Mouse (Mus musculus): ENCODE data around the gene Zswim7.
A peak's percentile ranks its signal among the peaks of the same experiment; 100 is the strongest.

The Zswim7 gene

DNA sequence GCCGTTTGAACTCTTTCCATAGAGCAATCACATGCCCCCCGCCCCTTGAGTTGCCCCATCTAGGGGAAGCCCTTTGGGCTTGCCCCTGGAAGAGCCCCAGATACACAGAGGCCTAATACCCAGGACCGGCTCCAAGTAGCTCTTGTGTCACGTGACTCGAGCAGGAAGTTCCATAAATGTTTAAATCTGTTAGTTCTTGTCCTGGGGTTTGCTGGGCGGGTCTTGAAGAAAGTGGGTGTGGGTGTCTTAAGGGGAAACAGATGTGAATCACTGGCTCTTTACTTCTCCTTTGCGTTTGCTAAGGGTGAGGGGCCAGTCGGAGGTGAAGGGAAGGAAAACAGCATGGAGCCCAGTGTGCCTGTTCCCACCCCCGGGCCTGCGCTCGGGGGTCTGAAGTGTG lies 30.1 kb downstream of the Zswim7 start:
- peak; percentile 44 for DNase-seq

DNA sequence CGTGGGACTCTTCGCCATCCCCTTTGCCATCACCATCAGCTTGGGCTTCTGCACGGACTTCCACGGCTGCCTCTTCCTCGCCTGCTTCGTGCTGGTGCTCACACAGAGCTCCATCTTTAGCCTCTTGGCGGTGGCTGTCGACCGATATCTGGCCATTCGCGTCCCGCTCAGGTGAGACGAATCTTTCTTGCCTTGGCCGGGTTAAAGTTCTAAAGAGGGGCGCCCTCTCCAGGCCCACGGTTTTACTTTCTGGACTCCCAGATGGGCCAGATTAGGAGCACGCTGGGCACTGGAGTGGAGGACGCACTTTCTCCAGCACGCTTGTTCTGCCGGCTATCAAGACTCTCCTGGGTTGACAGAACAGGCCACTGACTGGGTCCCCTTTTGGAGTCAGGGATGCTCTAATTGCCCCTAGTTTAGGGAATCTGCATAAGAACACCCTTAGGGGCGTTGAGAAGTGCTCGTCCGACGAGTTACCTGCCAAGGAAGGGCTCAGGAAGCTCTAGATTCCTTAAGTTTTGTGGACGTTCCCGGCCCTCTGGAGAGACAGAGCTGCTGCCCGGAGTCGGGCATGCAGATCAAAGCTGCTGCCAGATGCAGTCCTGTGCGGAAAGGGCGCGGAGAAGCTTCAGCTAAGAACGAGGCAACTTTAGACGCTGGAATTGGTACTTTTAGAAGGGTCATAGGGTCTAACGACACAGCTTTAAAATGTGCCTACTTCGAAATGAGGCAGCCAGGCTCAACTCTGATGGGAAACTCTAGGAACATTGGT lies 31.7 kb downstream of the Zswim7 start:
- DNase-seq: peak; percentile 72

DNA sequence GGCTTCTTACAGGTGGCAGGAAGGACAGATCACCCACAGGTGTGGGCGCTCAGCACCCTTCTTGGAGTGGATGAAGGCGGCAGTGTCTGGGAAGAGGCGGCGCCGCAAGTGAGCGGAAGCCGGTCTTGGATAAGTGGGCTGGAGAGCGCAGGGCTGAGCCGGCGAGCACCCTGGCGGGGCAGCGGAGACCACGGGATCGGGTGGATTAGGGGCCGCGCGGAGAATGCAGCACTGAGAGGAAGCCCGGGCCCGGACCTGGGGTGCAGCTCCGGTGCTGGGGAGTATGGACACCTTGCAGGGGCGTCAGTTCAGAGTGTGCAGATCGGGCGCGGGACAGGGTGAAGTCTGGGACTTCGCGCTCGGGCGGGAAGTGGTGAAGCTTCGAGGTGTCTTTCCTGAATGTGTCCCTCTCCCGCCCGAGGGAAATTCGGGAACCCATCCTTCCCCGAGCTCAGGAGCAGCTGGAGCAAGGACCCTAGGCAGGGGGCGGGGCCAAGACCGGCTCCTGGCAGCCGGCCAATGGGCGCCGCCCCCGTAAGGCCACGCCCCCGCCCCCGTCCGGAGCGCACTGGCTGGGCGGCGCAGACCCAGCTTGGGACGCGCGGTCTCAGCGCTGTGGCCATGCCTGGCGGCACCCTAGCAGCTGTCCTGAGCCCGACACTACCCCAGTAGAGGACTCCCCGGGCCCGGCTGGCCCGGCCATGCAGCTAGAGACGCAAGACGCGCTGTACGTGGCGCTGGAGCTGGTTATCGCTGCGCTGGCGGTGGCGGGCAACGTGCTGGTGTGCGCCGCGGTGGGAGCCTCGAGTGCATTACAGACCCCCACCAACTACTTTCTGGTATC lies 32.6 kb downstream of the Zswim7 start, which contains the start of gene Adora2b:
Gene Adora2b (plus strand): TSS at position 584 of the 844 bp plus-strand sequence.
- DNase-seq: peak; percentile 91

DNA sequence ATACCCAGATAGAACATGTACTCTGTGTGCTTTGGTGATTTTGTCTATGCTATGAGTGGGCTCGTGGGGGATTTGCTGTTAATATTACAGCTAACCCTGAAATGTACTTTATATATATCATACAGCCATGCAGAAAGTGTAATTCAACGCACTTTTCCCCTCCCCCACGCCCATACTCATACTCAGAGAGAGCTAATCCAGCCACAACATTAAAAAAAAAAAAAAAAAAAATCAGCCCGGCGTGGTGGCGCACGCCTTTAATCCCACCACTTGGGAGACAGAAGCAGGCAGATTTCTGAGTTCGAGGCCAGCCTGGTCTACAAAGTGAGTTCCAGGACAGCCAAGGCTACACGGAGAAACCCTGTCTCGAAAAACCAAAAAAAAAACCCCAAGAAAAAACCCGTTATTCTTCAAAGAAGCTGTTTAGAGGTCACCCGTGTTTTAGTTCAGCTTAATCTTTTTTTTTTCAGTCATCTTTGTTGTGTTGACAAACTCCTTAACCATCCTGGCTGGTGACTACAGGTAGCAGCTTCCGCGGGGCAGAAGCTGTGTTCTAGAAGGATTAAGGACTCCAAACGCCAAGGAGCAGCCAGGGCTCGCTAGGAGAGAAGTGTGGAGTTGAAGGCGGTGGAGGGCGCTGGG lies 33.3 kb downstream of the Zswim7 start:
- DNase-seq: no peak

DNA sequence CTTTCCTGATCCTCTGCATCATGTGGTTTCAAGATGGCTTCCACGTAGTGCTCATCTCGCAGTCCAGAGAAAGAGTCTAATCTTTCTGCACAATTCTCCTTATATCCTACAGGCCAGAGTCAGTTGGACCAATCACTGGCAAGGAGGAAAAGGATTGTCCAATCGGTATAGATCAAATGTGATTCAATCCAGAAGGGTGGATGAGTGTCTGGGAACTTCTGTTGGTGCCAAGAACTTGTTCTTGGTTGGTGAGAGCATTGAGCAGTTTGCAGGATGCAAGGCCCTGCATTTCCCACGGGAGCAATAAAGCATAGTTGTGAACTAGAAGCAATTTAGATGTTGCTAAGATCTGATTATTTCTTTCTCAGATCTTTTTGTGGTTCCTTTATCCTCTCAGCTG lies 36.7 kb downstream of the Zswim7 start:
- no peak for DNase-seq

DNA sequence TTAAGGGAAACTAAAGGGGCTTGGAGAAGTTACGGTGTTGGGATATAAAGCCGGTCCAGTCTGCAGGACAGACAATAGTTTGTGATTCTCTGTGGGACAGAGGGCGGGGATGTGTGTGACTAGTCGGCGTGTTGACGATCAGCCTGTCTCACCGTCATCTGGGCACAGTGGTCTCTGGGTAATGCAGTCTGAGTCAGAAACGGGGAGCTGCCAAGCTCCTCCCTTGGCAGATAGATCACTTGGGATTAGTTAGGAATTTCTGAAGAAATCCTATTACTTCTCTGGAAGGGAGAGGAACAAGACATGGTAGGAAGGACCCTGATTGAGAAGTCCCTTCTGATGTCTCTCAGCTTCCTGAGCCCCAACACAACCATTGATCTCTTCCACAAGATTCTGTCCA lies 37.3 kb downstream of the Zswim7 start:
- no peak for DNase-seq

DNA sequence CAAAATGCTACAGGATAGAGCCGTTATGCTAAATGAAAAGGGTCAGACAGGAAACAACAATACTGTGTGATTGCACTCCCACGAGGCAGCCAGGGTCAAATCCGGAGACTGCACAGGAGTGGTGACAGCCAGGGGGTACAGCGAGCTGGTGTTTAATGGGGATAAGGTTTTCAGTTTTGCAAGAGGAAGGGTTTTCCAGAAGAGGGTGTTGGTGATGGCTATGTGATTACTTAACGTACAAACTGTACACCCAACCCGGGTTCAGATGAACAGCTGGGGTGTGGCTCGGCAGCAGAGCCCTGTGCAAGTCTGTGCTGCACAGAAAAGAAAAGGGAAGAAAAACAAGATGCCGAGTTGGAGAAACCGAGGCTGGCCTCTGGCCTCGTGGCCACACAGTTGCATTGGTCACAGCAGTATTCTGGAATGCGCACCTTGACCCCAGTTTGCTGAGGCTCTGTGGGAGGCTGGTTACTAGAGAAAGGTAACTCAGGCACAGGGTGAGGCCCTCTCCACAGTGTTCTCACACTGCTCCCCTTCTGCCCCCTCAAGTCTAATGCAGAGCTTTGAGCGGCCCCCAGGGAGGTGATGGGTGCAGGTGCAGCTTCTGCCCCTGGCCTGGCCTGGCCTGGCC lies 40.4 kb downstream of the Zswim7 start:
- DNase-seq: no peak

DNA sequence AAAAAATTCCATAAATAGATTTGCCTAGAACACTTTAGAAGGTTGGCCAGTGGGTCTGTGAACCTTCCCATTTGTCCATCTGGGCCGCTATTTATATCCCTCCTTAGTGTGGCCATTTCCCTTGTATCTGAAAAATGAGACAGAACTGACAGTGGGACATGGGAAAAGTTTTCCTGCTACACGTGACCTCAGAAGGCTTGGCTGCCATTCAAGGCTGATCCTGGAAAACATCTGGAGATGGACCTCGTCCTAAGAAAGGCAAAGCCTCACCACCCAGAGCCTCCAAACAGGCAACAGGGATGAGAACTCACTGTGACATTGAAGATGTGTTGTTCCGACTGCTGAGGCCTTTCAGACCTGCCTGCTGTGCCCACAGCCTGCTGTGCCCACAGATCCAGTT lies 56.4 kb downstream of the Zswim7 start:
- DNase-seq: peak; percentile 54

DNA sequence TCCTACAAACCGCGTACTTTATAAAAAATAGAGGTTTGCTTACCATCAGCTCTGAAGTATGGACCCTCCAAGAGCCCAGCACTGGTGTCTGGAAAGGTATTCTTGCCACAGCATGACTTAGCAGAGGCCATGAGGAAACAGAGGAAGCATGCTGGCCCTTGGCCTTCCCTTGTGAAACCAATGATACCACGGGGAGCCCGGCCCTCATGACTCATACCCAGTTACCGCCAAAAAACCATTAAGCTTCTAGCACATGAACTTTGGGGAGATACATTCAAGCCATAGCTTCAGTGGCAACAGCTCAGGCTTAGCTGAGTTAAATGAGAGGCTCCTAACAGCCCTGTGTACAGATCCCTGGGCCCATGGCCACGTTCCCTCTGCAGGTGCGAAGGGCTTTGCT lies 57.2 kb downstream of the Zswim7 start:
- DNase-seq: no peak

DNA sequence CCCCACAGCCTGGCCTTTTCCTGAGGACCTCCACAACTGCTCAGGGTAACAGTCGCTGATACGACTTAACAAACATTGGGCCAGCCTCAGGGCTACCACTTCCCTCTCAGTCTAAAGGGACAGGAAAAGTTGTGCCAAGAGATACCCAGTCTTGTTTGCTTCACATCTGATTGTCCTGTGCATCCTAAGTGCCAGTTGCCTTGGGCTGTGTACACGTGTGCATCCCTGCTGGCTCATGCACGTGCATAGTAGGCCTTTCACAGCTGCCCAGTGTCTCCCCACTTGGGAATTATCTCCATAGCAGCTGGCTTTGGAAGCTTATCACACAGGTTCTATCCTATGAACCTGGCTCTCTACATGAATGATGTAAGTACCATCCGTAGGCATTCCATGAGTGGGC lies 57.8 kb downstream of the Zswim7 start:
- no peak for DNase-seq

DNA sequence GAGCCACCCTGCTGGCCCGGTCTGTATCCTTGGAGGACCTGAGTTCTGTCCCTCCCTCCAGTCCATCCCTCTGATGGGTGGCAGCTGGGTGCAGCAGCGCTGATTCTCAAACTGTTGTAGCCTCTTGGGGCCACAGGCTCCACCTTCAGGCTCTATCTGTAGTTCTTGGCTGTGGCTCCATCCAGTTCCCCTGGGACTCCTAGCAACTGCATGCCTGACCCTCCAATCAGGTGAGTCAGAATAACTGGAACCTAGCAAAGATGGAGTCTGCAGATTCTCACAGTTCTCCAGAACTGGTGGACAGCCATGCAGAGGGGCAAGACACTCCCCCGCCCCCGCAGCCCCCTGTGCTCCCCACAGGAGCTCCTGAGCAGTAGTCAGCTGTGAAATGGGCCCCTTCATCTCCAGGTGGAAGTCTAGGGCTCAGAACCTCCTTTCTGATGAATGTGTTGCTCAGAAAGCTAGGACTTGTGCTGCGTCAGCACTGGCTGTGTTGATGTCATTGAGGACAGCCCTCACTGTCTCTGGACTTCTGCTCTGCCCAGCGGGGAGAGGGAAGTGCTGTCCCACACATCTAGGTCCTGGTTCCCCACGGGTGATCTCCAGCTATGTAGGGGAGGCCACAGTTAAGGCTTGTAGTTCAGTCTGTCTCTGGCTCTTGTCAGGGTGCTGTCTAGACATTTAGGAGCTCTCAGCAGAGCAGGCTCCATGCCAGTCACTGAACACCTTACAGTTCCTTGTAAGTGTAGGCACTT lies 60.2 kb downstream of the Zswim7 start:
- peak; percentile 53 for DNase-seq

DNA sequence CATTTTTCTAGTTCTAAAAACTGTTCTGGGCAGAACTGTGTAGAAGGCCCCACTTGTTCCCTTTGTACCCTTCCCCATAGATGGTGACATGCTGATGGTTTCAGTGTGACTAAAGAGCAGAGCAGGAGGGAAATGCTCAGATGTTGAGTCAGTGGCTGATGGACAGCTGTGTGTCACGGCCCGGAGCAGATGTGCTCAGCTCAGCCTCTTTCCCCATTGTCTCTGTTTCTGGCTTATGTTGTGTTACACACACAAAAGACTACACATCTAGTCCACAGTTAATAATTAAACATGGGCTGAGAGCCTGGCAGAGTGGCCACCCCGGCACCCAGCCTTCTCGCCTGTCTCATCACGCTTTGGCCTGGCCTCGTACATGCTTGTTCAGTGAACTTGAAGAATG lies 63.4 kb downstream of the Zswim7 start:
- no peak for DNase-seq

Data from kidney, postnatal 10 days (tissue).